Mouse (Mus musculus) forebrain, embryonic 11.5 days (tissue): Measurements from ENCODE around the gene Adgrg5. TPM values are rescaled to one million over a fixed set of nuclear protein-coding genes. Genes with fewer than 3 reads are reported as not detected.

ENCODE experiments used
- ATAC-seq: fragments of 200-750 bp; cut with Nextera tagmentation; replicated peaks from 2 replicates; pipeline ENCODE4 v1.8.0; 2017; ENCODE audit warnings: moderate TSS enrichment; ENCODE audit not compliant: low FRiP score
- DNase-seq: peaks from one replicate; pipeline ENCODE4 v3.0.0-alpha.2; 2017; ENCODE audit warnings: low spot score
- H3K27ac ChIP-seq: fragments of 300-500 bp; sonication (generic); 2 replicates; pipeline ENCODE4 v1.5.1; 2014; ENCODE audit warnings: low read depth, low read length
- H3K27me3 ChIP-seq: fragments of 300-500 bp; sonication (generic); 2 replicates; pipeline ENCODE4 v1.6.1; 2014; ENCODE audit warnings: mild to moderate bottlenecking, low read length, mixed read lengths; ENCODE audit not compliant: control insufficient read depth, insufficient read depth
- H3K36me3 ChIP-seq: fragments of 300-500 bp; sonication (generic); 2 replicates; pipeline ENCODE4 v1.6.1; 2014; ENCODE audit warnings: mild to moderate bottlenecking, low read length, moderate library complexity, mixed read lengths; ENCODE audit not compliant: control insufficient read depth, insufficient read depth
- H3K4me1 ChIP-seq: fragments of 300-500 bp; sonication (generic); replicated peaks from 2 replicates; pipeline ENCODE4 v1.6.1; 2014; ENCODE audit warnings: low read length, mixed read lengths; ENCODE audit not compliant: control insufficient read depth, insufficient read depth
- H3K4me2 ChIP-seq: fragments of 300-500 bp; sonication (generic); 2 replicates; pipeline ENCODE4 v1.6.1; 2014; ENCODE audit warnings: low read depth, mild to moderate bottlenecking, low read length, moderate library complexity, mixed read lengths; ENCODE audit not compliant: severe bottlenecking
- H3K4me3 ChIP-seq: fragments of 300-500 bp; sonication (generic); 2 replicates; pipeline ENCODE4 v1.5.1; 2014; ENCODE audit warnings: low read depth, low read length
- H3K9ac ChIP-seq: fragments of 300-500 bp; sonication (generic); 2 replicates; pipeline ENCODE4 v1.6.1; 2014; ENCODE audit warnings: low read length
- H3K9me3 ChIP-seq: fragments of 300-500 bp; sonication (generic); 2 replicates; pipeline ENCODE4 v1.6.1; 2016; ENCODE audit warnings: low read length, mixed read lengths; ENCODE audit not compliant: control insufficient read depth
- WGBS: fragments of 180-500 bp; shearing (Covaris S2); extraction: QIAGEN DNeasy Blood & Tissue Kit; methylation state at CpG from one replicate; pipeline ENCODE4 v1.1.7; 2014; 5-methylcytosine and 5-hydroxymethylcytosine counted together
- polyA plus RNA-seq: library from polyadenylated mRNA; unstranded; fragments of >200 nt; fragmentation: Nextera tagmentation; extraction: Ambion mirVana; gene quantifications from 2 replicates; pipeline ENCODE4 v1.2.1, GENCODE M21; 2014

Adgrg5 gene
- polyA plus RNA-seq, 1 experiment from 2014 or later = 0.20 TPM

DNA sequence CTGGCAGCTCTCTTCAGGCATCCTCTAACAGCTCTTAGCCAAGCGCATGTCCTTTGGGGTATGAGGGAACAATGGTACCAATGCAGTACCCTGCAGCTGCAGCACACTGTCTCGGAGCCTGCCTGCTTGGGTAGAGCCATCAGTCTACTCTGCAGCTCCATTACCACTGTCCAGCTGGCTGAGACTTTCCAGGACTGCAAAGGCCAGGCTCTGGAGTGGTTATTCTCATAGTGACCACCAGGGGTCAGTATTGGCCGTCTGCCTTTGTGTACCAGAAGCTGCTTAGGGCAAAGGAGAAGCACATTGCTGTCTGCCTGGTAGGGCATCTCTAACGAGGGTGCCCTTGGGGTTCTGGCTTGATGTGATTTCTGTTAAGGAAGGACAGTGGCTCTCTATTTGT lies 26.6 kb downstream of the Adgrg5 start:
- WGBS = 17% methylated on average over 4 of the region's 4 CpGs
- ATAC-seq (peak; percentile 85), DNase-seq (peak; percentile 87)
- H3K4me1 ChIP-seq = no peaks in the 10 kb centered on the region
- no peak overlapping the region for H3K4me2 ChIP-seq
- H3K9me3 ChIP-seq = no peaks in the 10 kb centered on the region
- H3K27ac ChIP-seq = no peak overlapping the region
- no peaks in the 10 kb centered on the region for H3K36me3 ChIP-seq
- no peaks in the 10 kb centered on the region for H3K27me3 ChIP-seq
- H3K9ac ChIP-seq = no peak overlapping the region
- H3K4me3 ChIP-seq = no peak overlapping the region

DNA sequence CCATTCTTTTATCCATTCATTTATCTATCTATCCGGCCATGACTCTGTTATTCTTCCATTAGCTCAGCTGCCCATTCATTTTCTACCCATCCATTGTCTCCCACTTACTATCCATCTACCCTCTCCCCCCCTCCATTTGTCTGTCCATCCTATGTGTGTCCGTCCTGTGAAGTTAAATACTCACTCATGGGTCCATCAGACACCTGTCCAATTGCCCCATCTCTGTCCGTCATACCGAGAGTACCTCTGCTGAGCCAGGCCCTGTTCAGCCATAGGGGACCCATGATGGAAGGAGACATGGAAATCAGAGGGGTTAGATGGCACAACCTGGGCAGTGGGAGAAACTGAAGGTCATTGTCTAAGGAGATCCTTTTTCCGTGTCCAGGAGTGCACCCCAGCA lies 27.0 kb downstream of the Adgrg5 start:
- no peaks in the 10 kb centered on the region for H3K36me3 ChIP-seq
- WGBS = 78% methylated on average over 5 of the region's 5 CpGs

DNA sequence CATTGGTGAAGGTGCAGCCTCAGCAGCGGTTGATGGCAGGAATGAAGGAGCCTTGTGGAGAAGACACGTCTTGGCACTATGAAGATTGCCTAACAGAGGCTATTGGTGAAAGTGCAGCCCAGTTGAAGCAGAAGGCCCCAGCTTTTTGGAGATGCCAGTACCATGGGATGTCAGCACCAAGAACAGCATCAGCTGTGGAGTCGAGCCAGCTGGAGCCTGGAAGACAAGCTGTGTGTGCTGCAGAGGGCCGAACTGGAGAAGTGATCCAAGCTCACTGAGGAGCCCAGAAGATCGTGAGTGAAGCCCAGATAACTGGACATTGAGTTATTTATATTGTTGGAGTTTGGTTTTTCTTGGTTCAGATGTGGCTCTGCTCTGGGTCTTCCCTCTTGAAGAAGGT lies 28.6 kb downstream of the Adgrg5 start:
- no peaks in the 10 kb centered on the region for H3K9me3 ChIP-seq
- no peak overlapping the region for H3K27ac ChIP-seq
- 87% methylated on average over 5 of the region's 5 CpGs for WGBS
- no peak overlapping the region for H3K4me2 ChIP-seq
- H3K9ac ChIP-seq = no peak overlapping the region
- H3K4me3 ChIP-seq = no peak overlapping the region
- no peaks in the 10 kb centered on the region for H3K36me3 ChIP-seq
- ATAC-seq = no peak
- no peaks in the 10 kb centered on the region for H3K4me1 ChIP-seq
- H3K27me3 ChIP-seq = no peaks in the 10 kb centered on the region
- DNase-seq = no peak

More for the DNA sequence above, 27.0 kb downstream of the Adgrg5 start:
- DNase-seq (no peak), ATAC-seq (no peak)
- no peak overlapping the region for H3K4me2 ChIP-seq
- H3K27ac ChIP-seq = no peak overlapping the region
- no peaks in the 10 kb centered on the region for H3K9me3 ChIP-seq
- no peaks in the 10 kb centered on the region for H3K27me3 ChIP-seq
- H3K4me3 ChIP-seq = no peak overlapping the region
- H3K4me1 ChIP-seq = no peaks in the 10 kb centered on the region
- no peak overlapping the region for H3K9ac ChIP-seq

DNA sequence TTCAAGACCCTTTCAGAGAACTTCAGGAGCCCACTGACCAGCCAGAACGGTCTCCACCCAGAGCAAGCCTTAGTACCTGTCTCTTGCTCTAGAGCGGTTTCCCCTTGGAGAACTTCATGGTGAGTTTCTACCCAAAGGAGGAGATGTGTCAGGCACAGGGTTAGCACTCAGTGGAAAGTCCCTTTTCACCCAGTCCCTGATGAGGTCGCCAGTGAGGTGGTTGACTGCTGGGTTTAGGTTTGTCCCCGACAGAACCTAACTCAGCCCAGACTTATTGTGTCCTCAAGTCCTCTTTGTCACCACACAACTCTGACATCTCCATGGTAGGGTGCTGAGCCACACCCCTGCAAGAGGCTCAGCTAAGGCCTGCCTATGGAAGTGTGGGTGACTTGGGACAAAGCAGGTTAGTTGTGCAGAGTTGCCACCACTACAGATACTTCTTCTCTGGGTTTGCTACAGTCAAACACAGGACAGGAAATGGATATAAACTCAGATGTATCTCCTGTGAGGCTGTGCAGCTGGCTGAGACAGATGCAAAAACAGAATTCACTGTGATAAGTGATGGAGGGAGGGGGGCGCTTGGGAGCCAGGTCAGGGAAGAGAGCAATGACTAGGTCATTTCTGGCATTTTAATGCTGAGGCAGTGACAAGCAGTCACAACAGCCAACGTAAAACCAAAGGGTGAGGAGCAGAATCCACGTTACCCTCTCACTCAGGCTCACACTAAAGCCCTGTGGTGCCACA lies 30.3 kb downstream of the Adgrg5 start:
- WGBS = 75% methylated on average over 7 of the region's 7 CpGs
- Histone ChIP-seq H3K9ac (no peak overlapping the region), H3K27ac (no peak overlapping the region), H3K4me3 (no peak overlapping the region), H3K4me2 (no peak overlapping the region), H3K4me1 (no peaks in the 10 kb centered on the region), H3K9me3 (no peaks in the 10 kb centered on the region), H3K36me3 (no peaks in the 10 kb centered on the region), H3K27me3 (no peaks in the 10 kb centered on the region)
- DNase-seq = no peak
- ATAC-seq = no peak

- ATAC-seq = no peak
- Histone ChIP-seq H3K4me2 (no peak overlapping the region), H3K9ac (no peak overlapping the region), H3K27me3 (no peaks in the 10 kb centered on the region), H3K4me1 (no peaks in the 10 kb centered on the region), H3K9me3 (no peaks in the 10 kb centered on the region), H3K27ac (no peak overlapping the region), H3K36me3 (no peaks in the 10 kb centered on the region), H3K4me3 (no peak overlapping the region)
- no peak for DNase-seq
- 83% methylated on average over 7 of the region's 7 CpGs for WGBS
Observed at GRCm38 (mm10) chr8:94954368-94954737, 30.9 kb downstream of the Adgrg5 start.

DNA sequence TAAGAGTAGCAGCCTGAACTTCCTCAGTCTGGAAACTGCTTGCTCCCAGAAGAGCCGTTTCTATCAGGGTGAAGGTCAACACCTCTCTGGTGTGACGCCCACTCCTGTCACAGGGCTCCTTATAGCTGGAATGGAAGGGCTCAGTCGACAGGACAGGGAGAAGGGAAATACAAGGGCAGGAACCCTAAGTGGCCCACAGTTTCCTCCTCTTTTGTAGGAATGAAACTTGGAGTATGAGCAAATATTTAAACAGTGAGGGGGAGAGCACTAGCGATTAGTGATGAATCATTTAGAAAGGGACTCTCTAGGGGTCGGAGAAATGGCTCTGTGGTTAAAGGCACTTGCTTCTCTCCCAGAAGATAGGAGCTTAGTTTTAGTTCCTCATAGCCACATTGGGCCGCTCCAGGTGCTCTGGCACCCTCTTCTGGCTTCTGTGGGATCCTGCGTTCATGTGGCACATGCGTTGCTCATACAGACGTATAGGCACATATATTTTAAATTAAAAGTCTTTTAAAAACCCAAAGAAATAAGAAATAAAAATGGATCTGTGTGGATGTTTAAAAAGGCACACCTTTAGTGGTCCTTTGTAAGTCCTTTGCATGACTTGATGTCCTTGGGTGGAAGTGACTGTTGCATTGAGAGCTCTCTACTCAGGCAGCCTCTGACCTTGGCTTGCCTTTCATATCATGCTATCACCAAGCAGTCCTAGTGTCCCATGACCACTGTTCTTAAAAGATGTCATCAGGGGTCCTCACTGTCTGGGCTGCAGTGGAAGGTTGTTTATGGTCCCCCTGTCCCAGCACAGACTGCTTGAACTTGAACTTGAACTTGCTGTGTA lies 31.6 kb downstream of the Adgrg5 start:
- Histone ChIP-seq H3K9ac (no peak overlapping the region), H3K4me3 (no peak overlapping the region), H3K9me3 (no peaks in the 10 kb centered on the region), H3K27ac (no peak overlapping the region), H3K27me3 (no peaks in the 10 kb centered on the region), H3K4me1 (no peaks in the 10 kb centered on the region), H3K36me3 (no peaks in the 10 kb centered on the region), H3K4me2 (no peak overlapping the region)
- WGBS = 41% methylated on average over 9 of the region's 9 CpGs
- no peak for DNase-seq
- no peak for ATAC-seq

- Histone ChIP-seq H3K4me1 (no peaks in the 10 kb centered on the region), H3K27ac (no peak overlapping the region), H3K9ac (no peak overlapping the region), H3K4me2 (no peak overlapping the region), H3K9me3 (no peaks in the 10 kb centered on the region), H3K36me3 (no peaks in the 10 kb centered on the region), H3K4me3 (no peak overlapping the region), H3K27me3 (no peaks in the 10 kb centered on the region)
- WGBS = 85% methylated on average over 1 of the region's 1 CpGs
- ATAC-seq (no peak), DNase-seq (no peak)
Observed at GRCm38 (mm10) chr8:94956078-94956574, 32.6 kb downstream of the Adgrg5 start.

- WGBS = 88% methylated on average over 1 of the region's 1 CpGs
- Histone ChIP-seq H3K36me3 (no peaks in the 10 kb centered on the region), H3K27ac (no peak overlapping the region), H3K9ac (no peak overlapping the region), H3K27me3 (no peaks in the 10 kb centered on the region), H3K9me3 (no peaks in the 10 kb centered on the region), H3K4me3 (no peak overlapping the region), H3K4me2 (no peak overlapping the region), H3K4me1 (no peaks in the 10 kb centered on the region)
- DNase-seq = no peak
- ATAC-seq = no peak
Observed at GRCm38 (mm10) chr8:94962201-94962600, 38.7 kb downstream of the Adgrg5 start.
